Mouse (Mus musculus): ENCODE data around the gene Edc4.

DNA sequence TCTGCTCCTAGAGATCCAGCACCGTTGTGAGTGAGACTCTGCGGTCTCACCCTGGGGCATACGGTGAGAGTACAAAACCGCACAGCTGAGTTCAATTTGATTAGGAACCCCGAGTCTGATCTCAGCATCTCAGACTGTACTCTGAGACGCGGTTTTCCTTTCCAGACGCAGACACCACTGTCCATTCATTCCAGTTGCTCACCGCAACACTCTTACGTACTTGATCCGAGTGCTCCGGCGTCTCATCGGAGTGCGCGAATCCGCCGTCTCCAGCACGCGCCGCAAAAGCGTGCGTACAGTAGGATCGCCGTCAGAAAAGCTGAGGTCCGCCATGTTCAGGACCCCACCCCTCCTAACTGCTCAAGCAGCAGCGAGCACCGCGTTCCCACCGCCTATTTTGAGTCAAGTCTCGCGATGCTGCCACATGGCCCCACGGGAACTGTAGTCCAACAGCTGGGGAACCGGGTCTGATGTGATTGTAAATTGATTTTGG lies 29.0 kb upstream of the Edc4 start:
- TF ChIP-seq POLR2A (IDR thresholded peaks at IDR 0.05; ENCODE audit: low read depth, low read length), result peak; percentile 41
- no peak for TF ChIP-seq CTCF (IDR thresholded peaks at IDR 0.05; ENCODE audit: extremely low read depth, insufficient read length, insufficient replicate concordance, low read depth, low read length)

All from small intestine, adult 2 months (tissue).